Mouse (Mus musculus) thymus, adult 2 months (tissue): Measurements from ENCODE around the gene Stx6.

Experiments
- CTCF ChIP-seq: fragments of 200-500 bp; IDR thresholded peaks from 2 replicates; pipeline ENCODE4 v1.5.1; 2012; ENCODE audit warnings: mild to moderate bottlenecking, control low read depth, low read length, moderate library complexity, borderline replicate concordance; ENCODE audit not compliant: control insufficient read depth, poor library complexity, insufficient read depth; ENCODE audit errors: extremely low read depth
- POLR2A ChIP-seq: fragments of 200-500 bp; IDR thresholded peaks from 2 replicates; pipeline ENCODE4 v1.6.1; 2012; ENCODE audit warnings: mild to moderate bottlenecking, low read length, control low read depth, moderate library complexity; ENCODE audit not compliant: control insufficient read depth, poor library complexity, insufficient read depth; ENCODE audit errors: extremely low read depth

DNA sequence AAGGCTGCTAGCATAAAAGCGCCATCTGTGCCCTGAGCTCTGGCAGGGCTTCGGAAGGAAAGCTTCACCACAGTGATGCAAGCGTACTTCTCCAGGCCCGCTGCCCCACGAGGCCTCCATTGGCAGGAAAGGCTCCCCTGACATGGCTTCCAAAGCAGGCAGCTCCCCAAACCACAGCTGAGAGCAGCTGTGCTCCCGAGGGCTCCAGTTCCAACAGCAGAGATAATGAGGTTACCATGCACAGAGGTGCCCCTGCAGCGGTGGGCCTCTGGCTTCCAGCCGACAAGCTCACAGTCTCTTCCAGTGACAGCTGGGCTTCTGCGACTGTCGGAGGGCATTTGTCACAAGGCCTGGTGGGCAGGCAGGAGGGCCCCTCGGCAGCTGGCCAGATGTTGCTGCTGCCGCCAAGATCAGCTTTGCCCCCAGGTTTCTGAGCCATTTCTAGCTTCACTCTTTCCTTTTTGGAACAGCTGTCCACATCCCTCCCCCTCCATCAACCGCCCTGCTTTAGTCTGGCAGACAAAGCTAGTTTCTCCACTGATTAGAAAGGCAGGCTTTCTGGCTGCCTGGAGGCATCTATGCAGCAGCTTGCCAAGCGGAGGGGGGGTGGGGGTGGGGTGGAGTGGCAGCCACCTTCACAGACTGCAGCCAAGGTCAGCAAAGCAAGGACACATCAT, 75.6 kb downstream of the Stx6 start:
- no peak for TF ChIP-seq CTCF
- TF ChIP-seq POLR2A: no peak
